Mouse (Mus musculus) left cerebral cortex, postnatal 10 days (tissue): ENCODE measurements around the gene Wnt6. TPM values are rescaled to one million over a fixed set of nuclear protein-coding genes. Genes with fewer than 3 reads are reported as not detected.

Experiments
- DNase-seq, 2 experiments: peaks; one replicate each; pipeline ENCODE4 v3.0.0; 2021 to 2022; ENCODE audit warnings: low spot score in 2 of 2, mixed read lengths in 1 of 2; ENCODE audit errors: extremely low spot score in 1 of 2
- intact Hi-C: fragments of 180-260 bp; cut with DNase I; formaldehyde crosslinking; loops from one replicate; pipeline ENCODE4 v1.15.1; 2025
- total RNA-seq, 2 experiments: library from RNA; stranded (reverse); gene quantifications; 2 replicates each; pipeline ENCODE4 v1.2.3; 2021

The Wnt6 gene
- 1 to 10 TPM; 1.2 to 1.7 TPM for total RNA-seq

DNA sequence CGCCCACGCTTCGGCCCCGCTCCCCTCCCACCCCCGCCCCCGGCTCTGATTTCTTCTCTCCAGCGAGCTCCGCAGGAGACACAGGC, at the start of gene Wnt6:
Gene Wnt6 (plus strand): TSS at position 48 of the 86 bp plus-strand sequence.
- intact Hi-C loops: no loop called here
- no peak for DNase-seq

DNA sequence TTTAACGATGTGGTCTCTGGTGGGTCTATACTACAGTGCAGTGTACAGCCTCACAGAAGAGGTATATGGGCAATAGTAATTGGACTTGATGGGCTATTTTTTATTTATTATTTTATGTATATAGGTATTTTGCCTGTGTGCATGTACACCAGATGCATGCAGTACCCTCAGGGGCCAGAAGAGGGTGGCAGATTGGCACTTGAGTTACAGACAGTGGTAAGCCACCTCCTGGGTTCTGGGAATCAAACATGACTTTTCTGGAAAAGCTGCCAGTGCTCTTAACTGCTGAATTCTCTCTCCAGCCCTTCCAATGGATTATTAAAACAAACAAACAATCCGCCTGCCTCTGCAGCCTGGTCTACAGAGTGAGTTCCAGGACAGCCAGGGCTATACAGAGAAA, 47.9 kb upstream of the Wnt6 start:
- intact Hi-C loops: no loop called here

DNA sequence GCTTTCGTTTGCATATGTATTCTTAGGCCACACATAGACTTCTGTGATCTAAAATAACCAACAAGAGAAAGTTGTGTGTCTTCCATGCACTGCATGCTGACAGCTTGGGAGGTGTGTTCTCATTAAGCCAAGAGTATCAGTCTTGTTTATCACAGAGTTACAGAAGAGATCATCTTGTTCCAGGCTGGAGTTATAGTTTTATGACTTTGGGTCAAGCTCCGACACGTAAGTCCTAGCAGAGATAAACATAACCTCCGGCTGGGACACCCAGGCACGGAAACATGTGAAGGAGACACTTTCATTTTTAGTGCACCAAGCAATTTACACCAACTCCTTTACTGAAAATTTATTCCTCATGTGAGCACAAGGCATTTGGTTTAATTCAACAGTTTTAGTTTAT, 45.6 kb upstream of the Wnt6 start:
- intact Hi-C loops: no loop called here
- no peak for DNase-seq

More for the DNA sequence above, 47.9 kb upstream of the Wnt6 start:
- no peak for DNase-seq

- no peak for DNase-seq
- intact Hi-C loops: no loop called here
Measured at GRCm38 (mm10) chr1:74726674-74727073, 45.0 kb upstream of the Wnt6 start.

GRCm38 (mm10) chr1:74728446-74728845, 43.2 kb upstream of the Wnt6 start:
- intact Hi-C loops: no loop called here
- no peak for DNase-seq

- no peak for DNase-seq
- intact Hi-C loops: no loop called here
Measured at GRCm38 (mm10) chr1:74736977-74737376, 34.7 kb upstream of the Wnt6 start.

- DNase-seq: no peak
- intact Hi-C loops: no loop called here
Measured at GRCm38 (mm10) chr1:74737500-74737899, 34.2 kb upstream of the Wnt6 start.

DNA sequence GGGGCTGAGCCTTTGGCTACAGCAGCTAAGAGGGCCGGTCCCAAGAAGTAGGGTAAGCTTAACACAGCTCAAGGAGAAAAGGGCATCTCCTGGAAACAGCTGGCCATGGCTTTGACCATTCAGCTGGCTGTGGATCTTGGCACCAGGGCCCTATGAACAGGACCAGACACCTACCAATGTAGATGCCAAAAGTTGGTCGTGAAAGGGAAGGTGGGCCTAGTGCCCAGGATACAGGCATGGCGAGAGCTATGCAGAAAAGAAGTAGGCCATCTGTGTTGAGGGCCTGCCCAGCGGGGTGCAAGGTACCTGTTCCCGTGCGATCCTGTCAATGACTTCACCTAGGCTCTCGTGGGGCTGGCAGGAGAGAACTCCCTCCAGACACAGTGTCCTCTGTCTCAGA, 30.8 kb upstream of the Wnt6 start:
- intact Hi-C loops: no loop called here
- no peak for DNase-seq

GRCm38 (mm10) chr1:74747335-74747734, 24.4 kb upstream of the Wnt6 start:
- intact Hi-C loops: no loop called here
- DNase-seq: no peak

GRCm38 (mm10) chr1:74748643-74749271, 22.9 kb upstream of the Wnt6 start, which contains the start of gene Prkag3:
Prkag3 (minus strand) TSS chr1:74749221.
- intact Hi-C loops: no loop called here
- DNase-seq: peak in 1 of 2 experiments; percentile 71

DNA sequence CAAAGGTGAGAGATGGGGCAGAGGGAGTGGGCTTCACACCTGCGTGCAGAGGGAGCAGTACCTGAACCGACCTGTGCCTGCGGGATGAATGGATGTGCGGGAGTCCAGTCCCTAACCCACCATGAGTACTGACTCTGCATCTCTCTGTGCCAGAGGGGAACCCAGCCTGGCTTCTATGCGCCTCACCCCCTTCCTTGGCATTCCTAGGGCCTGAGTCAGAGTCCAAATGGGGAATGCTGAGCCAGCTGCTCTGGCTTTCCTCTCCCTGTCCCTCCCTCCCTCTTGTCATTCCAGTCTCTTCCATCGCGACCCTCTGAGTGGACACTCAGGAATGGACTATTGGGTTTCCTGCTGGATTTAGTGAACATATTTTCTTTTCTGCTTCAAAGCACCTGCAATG, 22.4 kb upstream of the Wnt6 start:
- no peak for DNase-seq
- intact Hi-C loops: no loop called here

DNA sequence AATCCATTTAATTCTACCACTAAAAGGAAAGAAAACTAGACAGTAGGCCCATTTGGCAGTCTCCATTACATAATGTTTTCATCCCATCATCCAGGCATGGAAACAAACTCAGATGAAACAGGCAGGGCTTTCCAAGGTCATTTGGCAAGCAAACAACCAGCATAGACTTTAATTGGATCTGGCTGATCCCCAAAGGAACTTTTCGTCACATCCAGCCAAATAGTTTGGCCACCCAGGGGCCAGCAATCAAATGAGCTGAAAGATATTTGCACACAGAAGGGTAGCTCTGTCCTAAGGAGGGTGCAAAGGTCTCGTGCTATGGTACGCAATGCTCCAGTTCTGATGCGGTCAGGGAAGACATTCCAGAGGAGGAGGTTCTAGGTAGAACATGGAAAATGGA, 21.0 kb upstream of the Wnt6 start:
- peak in 1 of 2 experiments; percentile 23 for DNase-seq
- intact Hi-C loops: loop anchor here (5.0 to 10.0 kb wide), 2 partner anchors 33 to 106 kb away; no protein-coding TSS in a partner anchor

- DNase-seq: no peak
- intact Hi-C loops: loop anchor here (5.0 to 10.0 kb wide), 2 partner anchors 35 to 107 kb away; no protein-coding TSS in a partner anchor
Measured at GRCm38 (mm10) chr1:74752150-74752549, 19.5 kb upstream of the Wnt6 start.

DNA sequence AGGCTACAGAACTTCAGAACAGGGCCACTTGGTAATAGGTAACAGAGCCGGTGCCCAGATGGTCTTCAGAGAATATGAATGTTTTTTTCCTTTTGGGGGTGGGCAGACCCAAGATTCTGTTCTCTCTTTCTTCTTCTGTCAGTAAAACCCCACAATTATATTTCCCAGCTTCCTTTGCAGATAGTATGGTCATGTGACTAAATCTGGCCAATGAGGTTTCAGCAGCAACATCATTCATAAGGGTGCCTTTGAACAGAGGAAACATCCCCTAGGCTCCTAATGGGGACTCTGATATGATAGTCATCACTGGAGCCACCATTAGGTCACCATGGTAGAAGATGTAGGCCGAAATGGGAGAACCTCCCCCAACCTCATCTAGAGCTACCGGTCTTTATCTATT, 18.9 kb upstream of the Wnt6 start:
- intact Hi-C loops: loop anchor here (5.0 to 10.0 kb wide), 2 partner anchors 36 to 108 kb away; no protein-coding TSS in a partner anchor
- no peak for DNase-seq

GRCm38 (mm10) chr1:74753266-74753974, 18.3 kb upstream of the Wnt6 start:
- no peak for DNase-seq
- intact Hi-C loops: loop anchor here (5.0 to 10.0 kb wide), 2 partner anchors 36 to 109 kb away; no protein-coding TSS in a partner anchor

- intact Hi-C loops: loop anchor here (5.0 to 10.0 kb wide), 2 partner anchors 37 to 109 kb away; no protein-coding TSS in a partner anchor
- no peak for DNase-seq
Measured at GRCm38 (mm10) chr1:74754175-74754785, 17.4 kb upstream of the Wnt6 start.

GRCm38 (mm10) chr1:74759773-74760172, 11.9 kb upstream of the Wnt6 start:
- peak in 1 of 2 experiments; percentile 59 for DNase-seq
- intact Hi-C loops: loop anchor here (10.0 kb wide), 1 partner anchor 115 kb away; no protein-coding TSS in a partner anchor

DNA sequence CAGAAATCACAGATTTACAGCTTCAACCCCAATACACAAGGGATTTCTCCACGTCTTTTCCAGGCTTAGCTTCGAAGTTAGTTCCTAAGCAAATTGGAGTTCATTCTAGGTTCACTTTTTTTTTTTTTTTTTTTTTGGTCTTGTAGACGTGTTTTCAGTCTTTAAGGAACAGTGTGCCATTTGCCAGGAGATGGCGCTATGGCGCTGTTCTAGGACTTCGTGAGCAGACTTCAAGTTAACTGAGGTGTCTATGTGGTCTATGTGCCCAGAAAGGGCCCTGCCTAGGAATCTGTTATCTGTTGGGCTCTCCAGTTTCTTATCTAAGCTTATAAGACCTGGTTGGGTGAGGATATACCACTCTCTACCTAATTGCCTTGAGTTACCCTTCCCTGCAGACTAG, 8.6 kb upstream of the Wnt6 start:
- intact Hi-C loops: no loop called here
- peak; percentile 44 to 82 for DNase-seq

GRCm38 (mm10) chr1:74770727-74771466, 795 bp upstream of the Wnt6 start:
- intact Hi-C loops: no loop called here
- peak in 1 of 2 experiments; percentile 40 for DNase-seq

DNA sequence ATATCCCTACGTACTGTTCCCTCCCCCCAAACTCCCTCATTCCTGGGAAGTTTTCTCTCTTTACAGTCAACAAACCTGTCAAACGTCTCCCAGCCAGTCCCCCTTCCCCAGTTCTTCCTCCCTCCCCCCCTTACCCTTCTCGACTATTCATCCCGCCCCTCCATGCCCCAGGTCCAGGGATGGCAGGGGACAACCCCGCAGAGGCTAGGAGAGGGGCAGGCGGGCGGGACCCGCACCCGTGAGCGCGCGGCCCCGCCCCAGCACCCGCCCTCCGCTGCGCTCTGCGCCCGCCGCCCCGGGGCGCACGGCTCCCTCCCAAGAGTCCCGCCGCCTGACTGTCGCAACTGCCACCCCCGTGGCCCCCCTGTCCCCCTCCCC, 236 bp upstream of the Wnt6 start:
- intact Hi-C loops: no loop called here
- no peak for DNase-seq
